Mouse (Mus musculus) midbrain, embryonic 14.5 days (tissue): ENCODE measurements around the gene Cnot6l. TPM values are rescaled to one million over a fixed set of nuclear protein-coding genes. Genes with fewer than 3 reads are reported as not detected.

Source experiments
- ATAC-seq: fragments of 200-750 bp; cut with Nextera tagmentation; 2 replicates; pipeline ENCODE4 v1.8.0; 2017; ENCODE audit warnings: moderate number of reproducible peaks, moderate library complexity; ENCODE audit not compliant: low FRiP score, low TSS enrichment
- DNase-seq: peaks from one replicate; pipeline ENCODE4 v3.0.0-alpha.2; 2015
- H3K27ac ChIP-seq: fragments of 300-500 bp; sonication (generic); replicated peaks from 2 replicates; pipeline ENCODE4 v1.5.1; 2014; ENCODE audit warnings: mild to moderate bottlenecking, low read depth, low read length, moderate library complexity
- H3K27me3 ChIP-seq: fragments of 300-500 bp; sonication (generic); 2 replicates; pipeline ENCODE4 v1.6.1; 2014; ENCODE audit warnings: low read length, control low read depth, mixed read lengths; ENCODE audit not compliant: control insufficient read depth, insufficient read depth
- H3K36me3 ChIP-seq: fragments of 300-500 bp; sonication (generic); 2 replicates; pipeline ENCODE4 v1.6.1; 2014; ENCODE audit warnings: low read length, control low read depth; ENCODE audit not compliant: control insufficient read depth, insufficient read depth
- H3K4me1 ChIP-seq: fragments of 300-500 bp; sonication (generic); 2 replicates; pipeline ENCODE4 v1.6.1; 2014; ENCODE audit warnings: mild to moderate bottlenecking, antibody characterized with exemption, low read length, control low read depth; ENCODE audit not compliant: control insufficient read depth, insufficient read depth
- H3K4me2 ChIP-seq: fragments of 300-500 bp; sonication (generic); 2 replicates; pipeline ENCODE4 v1.6.1; 2014; ENCODE audit warnings: mild to moderate bottlenecking, low read length, moderate library complexity
- H3K4me3 ChIP-seq: fragments of 300-500 bp; sonication (generic); replicated peaks from 2 replicates; pipeline ENCODE4 v1.5.1; 2014; ENCODE audit warnings: low read depth, low read length
- H3K9ac ChIP-seq: fragments of 300-500 bp; sonication (generic); replicated peaks from 2 replicates; pipeline ENCODE4 v1.6.1; 2014; ENCODE audit warnings: mild to moderate bottlenecking, low read length, moderate library complexity
- H3K9me3 ChIP-seq: fragments of 300-500 bp; sonication (generic); 2 replicates; pipeline ENCODE4 v1.6.1; 2016; ENCODE audit warnings: low read length, control low read depth, mixed read lengths; ENCODE audit not compliant: control insufficient read depth
- WGBS: fragments of 180-500 bp; shearing (Covaris S2); extraction: QIAGEN DNeasy Blood & Tissue Kit; methylation state at CpG from one replicate; pipeline ENCODE4 v1.1.7; 2014; 5-methylcytosine and 5-hydroxymethylcytosine counted together
- polyA plus RNA-seq: library from polyadenylated mRNA; unstranded; fragments of >200 nt; fragmentation: Nextera tagmentation; extraction: Ambion mirVana; gene quantifications from 2 replicates; pipeline ENCODE4 v1.2.1, GENCODE M21; 2014

Gene Cnot6l
- polyA plus RNA-seq, 1 experiment from 2014 or later: 19.2 TPM

DNA sequence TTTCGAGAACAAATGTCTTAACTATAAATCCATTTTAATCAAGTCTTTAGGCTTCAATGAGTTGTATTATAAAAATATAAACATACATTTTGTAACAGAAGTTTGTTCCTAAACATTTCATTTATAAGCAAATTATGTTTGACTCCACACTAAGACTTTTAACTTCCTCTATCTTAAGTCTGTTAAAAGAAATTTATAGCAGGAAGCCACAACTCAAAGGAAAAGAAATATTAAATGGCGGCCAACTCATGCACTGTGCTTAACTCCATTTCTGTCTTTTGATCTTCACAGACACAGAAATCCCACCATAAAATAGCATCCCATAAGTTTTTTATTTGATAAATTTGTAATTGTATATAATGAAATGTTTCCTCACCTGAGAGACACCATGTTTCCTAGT, 33.3 kb downstream of the Cnot6l start:
- no peak for DNase-seq
- 98% methylated on average over 2 of the region's 2 CpGs for WGBS
- H3K4me1 ChIP-seq: no peaks in the 10 kb centered on the region
- no peak for ATAC-seq
- no peaks in the 10 kb centered on the region for H3K27me3 ChIP-seq
- 0 out of 2 replicates have a peak, but pooled peaks cover 6% of the 10 kb centered on the region for H3K36me3 ChIP-seq
- no peak overlapping the region for H3K4me2 ChIP-seq
- H3K4me3 ChIP-seq: no peak overlapping the region
- H3K27ac ChIP-seq: no peak overlapping the region
- no peaks in the 10 kb centered on the region for H3K9me3 ChIP-seq
- H3K9ac ChIP-seq: no peak overlapping the region

DNA sequence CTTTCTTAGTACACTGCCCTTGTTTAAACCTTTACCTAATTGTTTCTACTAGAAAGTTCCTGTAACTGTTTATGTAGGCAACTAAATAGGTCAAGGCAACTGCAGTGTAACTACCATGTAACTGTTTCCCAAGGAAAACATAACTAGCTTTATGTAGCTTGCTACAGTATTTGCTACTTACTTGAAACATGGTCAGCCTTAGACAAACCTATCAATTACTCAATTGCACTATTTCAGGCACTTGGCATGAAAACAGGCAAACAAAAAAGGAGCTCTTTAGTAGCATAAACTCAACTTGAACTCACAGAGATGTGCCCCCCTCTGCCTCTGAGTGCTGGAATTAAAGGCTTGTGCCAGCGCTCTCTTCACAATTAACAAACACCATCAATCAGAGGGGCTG, 37.1 kb downstream of the Cnot6l start:
- no peaks in the 10 kb centered on the region for H3K27me3 ChIP-seq
- no peak overlapping the region for H3K9ac ChIP-seq
- 100% methylated on average over 1 of the region's 1 CpGs for WGBS
- no peaks in the 10 kb centered on the region for H3K9me3 ChIP-seq
- no peak overlapping the region for H3K4me2 ChIP-seq
- H3K27ac ChIP-seq: no peak overlapping the region
- DNase-seq (no peak), ATAC-seq (no peak)
- 0 out of 2 replicates have a peak, but pooled peaks cover 2% of the 10 kb centered on the region for H3K36me3 ChIP-seq
- no peak overlapping the region for H3K4me3 ChIP-seq
- H3K4me1 ChIP-seq: no peaks in the 10 kb centered on the region

DNA sequence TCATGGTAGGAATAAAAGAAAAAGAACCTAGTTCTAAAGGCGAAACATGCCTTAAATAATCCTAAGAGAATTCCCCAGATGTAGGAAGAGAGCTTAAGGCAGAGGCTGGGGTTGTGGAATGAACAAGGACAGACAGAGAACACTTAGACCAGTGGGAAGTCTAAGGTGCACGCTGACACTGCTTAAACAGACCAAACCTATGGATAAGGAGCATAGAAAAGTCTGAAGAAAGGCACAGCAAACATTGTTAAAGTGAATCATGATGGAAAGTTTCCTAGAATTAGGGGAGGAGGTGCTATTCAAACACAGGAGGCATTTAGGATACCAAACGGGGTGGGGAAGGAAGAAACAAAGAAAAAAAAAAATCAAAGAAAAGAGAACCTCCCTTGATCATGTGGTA, 49.0 kb downstream of the Cnot6l start:
- no peaks in the 10 kb centered on the region for H3K36me3 ChIP-seq
- no peaks in the 10 kb centered on the region for H3K9me3 ChIP-seq
- no peak overlapping the region for H3K9ac ChIP-seq
- H3K4me3 ChIP-seq: no peak overlapping the region
- no peak for ATAC-seq
- H3K27me3 ChIP-seq: no peaks in the 10 kb centered on the region
- no peak for DNase-seq
- no peak overlapping the region for H3K27ac ChIP-seq
- WGBS: 87% methylated on average over 3 of the region's 3 CpGs
- H3K4me2 ChIP-seq: no peak overlapping the region
- no peaks in the 10 kb centered on the region for H3K4me1 ChIP-seq

DNA sequence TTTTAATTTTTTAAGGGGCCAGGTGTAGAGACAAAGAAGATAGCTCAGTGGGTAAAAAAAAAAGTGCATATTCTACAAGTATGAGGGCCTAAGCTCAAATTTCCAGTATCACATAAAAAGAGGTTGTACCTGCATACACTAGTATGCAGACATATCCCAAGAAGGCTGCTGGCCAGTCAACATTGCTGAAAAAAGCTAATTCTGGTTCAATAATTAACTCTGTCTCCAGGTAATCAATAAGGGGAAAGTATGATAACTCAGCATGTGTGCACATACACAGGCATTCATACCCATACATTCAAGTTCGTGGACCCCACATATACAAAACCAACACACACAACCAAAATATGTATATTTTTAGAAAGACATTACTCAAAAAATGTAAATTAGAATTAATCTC, 59.3 kb downstream of the Cnot6l start:
- Histone ChIP-seq H3K27me3 (no peaks in the 10 kb centered on the region), H3K36me3 (peaks cover 10% of the 10 kb centered on the region; the same call in 1 of the 2 replicates), H3K4me3 (no peak overlapping the region), H3K27ac (no peak overlapping the region), H3K4me2 (no peak overlapping the region), H3K9ac (no peak overlapping the region), H3K4me1 (no peaks in the 10 kb centered on the region), H3K9me3 (no peaks in the 10 kb centered on the region)
- DNase-seq (no peak), ATAC-seq (no peak)
- WGBS: 91% methylated on average over 1 of the region's 1 CpGs

DNA sequence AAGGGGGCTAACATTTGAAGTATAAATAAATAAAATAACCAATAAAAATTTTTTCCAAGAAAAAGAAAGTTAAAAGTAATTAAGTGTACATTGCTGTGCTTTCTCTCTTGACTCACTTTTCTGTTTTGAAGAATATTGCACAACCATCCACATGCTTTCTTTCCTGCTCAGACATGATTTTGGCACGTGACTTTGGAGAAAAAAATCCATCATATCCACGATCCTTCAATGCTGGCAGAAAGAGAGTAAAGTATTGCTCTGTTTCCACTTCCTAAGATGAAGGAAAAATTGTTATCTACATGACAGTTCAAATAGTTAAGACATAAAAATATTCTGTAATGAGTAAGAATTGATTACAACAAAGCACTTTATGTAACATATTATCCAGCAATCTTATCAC, 72.5 kb downstream of the Cnot6l start:
- no peaks in the 10 kb centered on the region for H3K27me3 ChIP-seq
- H3K27ac ChIP-seq: no peak overlapping the region
- no peaks in the 10 kb centered on the region for H3K9me3 ChIP-seq
- WGBS: 94% methylated on average over 2 of the region's 2 CpGs
- peaks cover 9% of the 10 kb centered on the region for H3K36me3 ChIP-seq
- DNase-seq: no peak
- no peak for ATAC-seq
- no peak overlapping the region for H3K4me3 ChIP-seq
- no peak overlapping the region for H3K9ac ChIP-seq
- H3K4me1 ChIP-seq: no peaks in the 10 kb centered on the region
- H3K4me2 ChIP-seq: no peak overlapping the region

DNA sequence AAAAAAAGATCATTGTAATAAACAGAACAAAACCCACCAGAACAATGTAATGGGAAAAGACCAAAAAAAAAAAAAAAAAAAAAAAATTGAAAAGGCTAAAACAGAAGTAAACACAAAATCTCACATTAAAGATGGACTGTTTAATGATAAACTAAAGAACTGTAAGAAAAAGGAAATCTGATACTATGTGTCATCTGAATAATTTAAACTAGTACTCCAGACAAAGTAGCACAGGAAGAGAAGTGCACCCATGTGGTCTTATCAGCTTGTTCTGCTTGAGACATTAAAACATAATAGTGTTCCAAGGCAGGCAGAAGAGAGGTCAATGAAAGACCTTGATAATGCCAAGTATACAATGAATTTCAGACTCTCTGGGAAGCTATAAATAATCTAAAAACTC, 78.6 kb downstream of the Cnot6l start:
- Histone ChIP-seq H3K4me2 (no peak overlapping the region), H3K27ac (no peak overlapping the region), H3K9me3 (no peaks in the 10 kb centered on the region), H3K9ac (no peak overlapping the region), H3K36me3 (peaks cover 14% of the 10 kb centered on the region), H3K27me3 (no peaks in the 10 kb centered on the region), H3K4me1 (no peaks in the 10 kb centered on the region), H3K4me3 (no peak overlapping the region)
- no peak for ATAC-seq
- no peak for DNase-seq

DNA sequence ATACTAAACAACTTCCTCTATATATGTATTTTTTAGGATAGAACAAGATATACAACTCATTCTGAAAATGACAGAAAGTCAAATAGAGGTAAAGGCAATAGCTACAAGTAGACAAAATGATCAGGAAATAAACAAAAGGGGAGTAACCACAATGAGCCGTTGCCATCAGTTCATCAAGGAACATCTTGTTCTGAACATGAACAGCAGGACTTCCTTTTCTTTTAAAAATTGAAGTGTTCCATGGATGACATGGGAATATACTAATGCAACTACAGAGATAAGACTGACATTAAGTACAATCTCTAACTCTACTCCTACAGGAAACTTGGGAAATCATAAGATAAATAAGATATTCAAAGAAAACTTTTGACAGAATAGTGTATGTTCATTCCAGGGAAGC, 84.9 kb downstream of the Cnot6l start:
- 84% methylated on average over 1 of the region's 1 CpGs for WGBS
- Histone ChIP-seq H3K9ac (no peak overlapping the region), H3K4me2 (no peak overlapping the region), H3K27me3 (no peaks in the 10 kb centered on the region), H3K4me3 (no peak overlapping the region), H3K27ac (no peak overlapping the region), H3K9me3 (no peaks in the 10 kb centered on the region), H3K4me1 (no peaks in the 10 kb centered on the region), H3K36me3 (peaks cover 27% of the 10 kb centered on the region)
- ATAC-seq (no peak), DNase-seq (no peak)

DNA sequence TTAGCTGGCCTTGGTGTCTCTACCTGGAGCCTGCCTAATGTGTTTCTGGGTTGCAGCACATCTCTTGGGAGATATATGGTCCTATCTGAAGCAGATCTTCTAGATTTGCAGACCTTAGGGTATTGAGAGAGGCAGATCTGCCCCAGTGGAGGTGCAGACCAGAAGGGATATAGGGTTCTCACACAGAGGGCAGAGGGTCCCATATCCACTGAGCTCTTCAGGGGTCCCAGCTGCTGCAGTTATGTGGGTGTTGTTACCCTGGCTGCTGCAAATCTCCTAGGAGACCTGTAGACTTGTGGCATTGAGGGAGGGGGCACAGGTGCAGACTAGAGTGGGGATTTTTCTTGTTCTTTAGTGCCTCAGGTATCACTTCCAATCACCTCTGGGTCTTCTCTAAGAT, 98.4 kb downstream of the Cnot6l start:
- H3K27me3 ChIP-seq: no peaks in the 10 kb centered on the region
- DNase-seq (no peak), ATAC-seq (no peak)
- H3K9me3 ChIP-seq: no peaks in the 10 kb centered on the region
- no peak overlapping the region for H3K27ac ChIP-seq
- H3K4me1 ChIP-seq: no peaks in the 10 kb centered on the region
- no peak overlapping the region for H3K4me3 ChIP-seq
- no peak overlapping the region for H3K9ac ChIP-seq
- no peak overlapping the region for H3K4me2 ChIP-seq
- H3K36me3 ChIP-seq: no peaks in the 10 kb centered on the region

DNA sequence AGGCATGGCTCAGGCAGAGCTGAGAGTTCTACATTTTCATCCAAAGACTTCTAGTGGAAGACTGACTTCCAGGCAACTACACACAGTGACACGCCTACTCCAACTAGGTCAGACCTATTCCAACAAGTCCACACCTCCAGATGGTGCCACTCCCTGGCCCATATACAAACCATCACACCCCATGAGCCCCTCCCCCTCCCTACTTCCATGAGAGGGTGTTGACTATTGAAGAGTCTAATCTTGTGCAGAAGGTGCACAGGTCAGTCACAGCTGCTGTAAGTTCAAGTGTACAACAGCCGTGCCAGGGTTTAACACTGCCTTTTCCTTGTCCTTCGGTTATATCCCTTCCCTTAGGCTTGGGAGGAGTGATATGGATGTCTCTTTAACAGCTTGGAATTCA, 121.5 kb downstream of the Cnot6l start:
- Histone ChIP-seq H3K9me3 (no peaks in the 10 kb centered on the region), H3K9ac (no peak overlapping the region), H3K4me1 (no peaks in the 10 kb centered on the region), H3K4me3 (no peak overlapping the region), H3K4me2 (no peak overlapping the region), H3K27ac (no peak overlapping the region), H3K36me3 (no peaks in the 10 kb centered on the region), H3K27me3 (no peaks in the 10 kb centered on the region)
- WGBS: 93% methylated on average over 3 of the region's 3 CpGs
- no peak for ATAC-seq
- no peak for DNase-seq
